Mouse (Mus musculus): ENCODE results near the gene Kcns3. TPM values are rescaled to one million over a fixed set of nuclear protein-coding genes. Genes with fewer than 3 reads are reported as not detected.

Kcns3 gene
- polyA plus RNA-seq, 1 experiment = not detected

- Histone ChIP-seq H3K27me3 (ENCODE audit: control insufficient read depth, insufficient read depth, insufficient read length) (no peaks in the 10 kb centered on the region), H3K4me2 (ENCODE audit: low read depth) (no peak overlapping the region), H3K79me2 (ENCODE audit: control insufficient read depth, insufficient read depth) (no peaks in the 10 kb centered on the region), H3K4me3 (no peak overlapping the region), H3K36me3 (ENCODE audit: control insufficient read depth, insufficient read depth) (no peaks in the 10 kb centered on the region), H3ac (ENCODE audit: control insufficient read depth, insufficient read length) (no peak overlapping the region)
- TF ChIP-seq REST (IDR thresholded peaks at IDR 0.05; ENCODE audit: insufficient read depth, insufficient read length) (no peak), E2F4 (IDR thresholded peaks at IDR 0.05; ENCODE audit: insufficient read depth) (no peak), TCF12 (IDR thresholded peaks at IDR 0.05; ENCODE audit: insufficient read depth, poor library complexity, severe bottlenecking) (no peak), SRF (IDR thresholded peaks at IDR 0.05; ENCODE audit: control insufficient read depth, insufficient read length, low read depth) (no peak), MAX (IDR thresholded peaks at IDR 0.05; ENCODE audit: low read depth) (no peak)
Measured at GRCm38 (mm10) chr12:11149121-11149420, 1.8 kb downstream of the Kcns3 start.

DNA sequence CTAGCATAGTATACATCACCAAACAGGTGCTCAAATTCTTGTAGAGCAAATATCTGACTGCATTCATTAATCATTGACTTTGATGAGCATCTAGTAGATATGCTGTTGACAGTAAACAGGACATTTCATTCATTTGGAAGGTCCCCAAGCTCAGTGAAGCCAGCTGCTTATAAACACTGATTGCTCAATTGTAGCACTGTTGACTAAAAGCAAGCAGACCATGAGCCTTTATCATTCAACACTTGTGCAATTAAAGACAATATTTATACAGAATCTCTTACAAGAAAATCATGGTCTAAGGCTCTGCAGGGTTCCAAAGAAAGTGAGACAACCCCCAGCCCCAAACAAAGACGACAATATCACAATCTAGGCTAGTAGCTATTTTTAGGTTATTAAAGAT lies 6.0 kb downstream of the Kcns3 start:
- no peaks in the 10 kb centered on the region for H3K79me2 ChIP-seq (ENCODE audit: control insufficient read depth, insufficient read depth)
- H3K4me3 ChIP-seq = no peak overlapping the region
- H3ac ChIP-seq (ENCODE audit: control insufficient read depth, insufficient read length) = no peak overlapping the region
- H3K27me3 ChIP-seq (ENCODE audit: control insufficient read depth, insufficient read depth, insufficient read length) = no peaks in the 10 kb centered on the region
- no peak overlapping the region for H3K4me2 ChIP-seq (ENCODE audit: low read depth)
- H3K36me3 ChIP-seq (ENCODE audit: control insufficient read depth, insufficient read depth) = no peaks in the 10 kb centered on the region
- no peak for TF ChIP-seq TCF3 (IDR thresholded peaks at IDR 0.05; ENCODE audit: insufficient read length, low read depth)
- TF ChIP-seq TCF12 (IDR thresholded peaks at IDR 0.05; ENCODE audit: insufficient read depth, poor library complexity, severe bottlenecking) = no peak
- TF ChIP-seq SRF (IDR thresholded peaks at IDR 0.05; ENCODE audit: control insufficient read depth, insufficient read length, low read depth) = no peak
- TF ChIP-seq USF1 (IDR thresholded peaks at IDR 0.05; ENCODE audit: low read depth) = no peak
- no peak for TF ChIP-seq POLR2A (IDR thresholded peaks at IDR 0.05; ENCODE audit: insufficient read length, low read depth)
- no peak for TF ChIP-seq REST (IDR thresholded peaks at IDR 0.05; ENCODE audit: insufficient read depth, insufficient read length)
- TF ChIP-seq MAX (IDR thresholded peaks at IDR 0.05; ENCODE audit: low read depth) = no peak
- TF ChIP-seq MYOG (IDR thresholded peaks at IDR 0.05; ENCODE audit: control insufficient read depth in 1 of 3, insufficient read depth in 1 of 3, insufficient read length in 2 of 3, low read depth in 2 of 3) = no peak
- no peak for TF ChIP-seq POLR2AphosphoS2 (IDR thresholded peaks at IDR 0.05; ENCODE audit: insufficient read length, low read depth)
- no peak for TF ChIP-seq CEBPB (IDR thresholded peaks at IDR 0.05; ENCODE audit: insufficient read depth, poor library complexity, severe bottlenecking)
- no peak for TF ChIP-seq MYOD1 (IDR thresholded peaks at IDR 0.05; ENCODE audit: control insufficient read depth in 1 of 3, insufficient read length in 2 of 3, low read depth in 2 of 3)
- no peak for TF ChIP-seq E2F4 (IDR thresholded peaks at IDR 0.05; ENCODE audit: insufficient read depth)

GRCm38 (mm10) chr12:11132418-11132817 lies 18.4 kb downstream of the Kcns3 start:
- H3K27me3 ChIP-seq (ENCODE audit: control insufficient read depth, insufficient read depth, insufficient read length) = no peaks in the 10 kb centered on the region
- TF ChIP-seq SRF (IDR thresholded peaks at IDR 0.05; ENCODE audit: control insufficient read depth, insufficient read length, low read depth) (no peak), E2F4 (IDR thresholded peaks at IDR 0.05; ENCODE audit: insufficient read depth) (no peak), TCF12 (IDR thresholded peaks at IDR 0.05; ENCODE audit: insufficient read depth, poor library complexity, severe bottlenecking) (no peak)
- H3K79me2 ChIP-seq (ENCODE audit: control insufficient read depth, insufficient read depth) = no peaks in the 10 kb centered on the region
- no peak overlapping the region for H3ac ChIP-seq (ENCODE audit: control insufficient read depth, insufficient read length)
- H3K4me3 ChIP-seq = no peak overlapping the region
- H3K36me3 ChIP-seq (ENCODE audit: control insufficient read depth, insufficient read depth) = no peaks in the 10 kb centered on the region
- no peak overlapping the region for H3K4me2 ChIP-seq (ENCODE audit: low read depth)

DNA sequence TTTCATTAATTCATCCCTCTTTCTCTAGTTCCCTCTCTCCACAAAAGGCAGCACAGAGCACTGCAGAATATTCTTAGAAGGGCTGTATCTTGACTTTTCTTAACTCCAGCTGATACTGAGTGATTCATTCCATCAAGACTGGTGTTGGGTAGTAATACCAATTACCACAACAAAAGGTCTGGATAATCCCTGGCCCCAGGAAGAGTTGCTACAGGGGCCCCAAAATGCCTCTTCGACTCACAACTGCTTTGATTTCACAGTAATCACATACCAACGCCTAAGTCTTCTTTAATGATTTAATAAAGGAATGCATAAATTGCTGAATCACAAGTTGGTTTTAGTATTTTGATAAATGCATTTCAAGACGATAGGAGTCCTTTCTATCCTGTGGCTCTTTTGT lies 21.7 kb downstream of the Kcns3 start:
- H3K4me2 ChIP-seq (ENCODE audit: low read depth) = no peak overlapping the region
- H3K27me3 ChIP-seq (ENCODE audit: control insufficient read depth, insufficient read depth, insufficient read length) = no peaks in the 10 kb centered on the region
- no peak for TF ChIP-seq USF1 (IDR thresholded peaks at IDR 0.05; ENCODE audit: low read depth)
- TF ChIP-seq POLR2AphosphoS2 (IDR thresholded peaks at IDR 0.05; ENCODE audit: insufficient read length, low read depth) = no peak
- TF ChIP-seq TCF3 (IDR thresholded peaks at IDR 0.05; ENCODE audit: insufficient read length, low read depth) = no peak
- TF ChIP-seq MYOD1 (IDR thresholded peaks at IDR 0.05; ENCODE audit: control insufficient read depth in 1 of 3, insufficient read length in 2 of 3, low read depth in 2 of 3) = no peak
- TF ChIP-seq MAX (IDR thresholded peaks at IDR 0.05; ENCODE audit: low read depth) = no peak
- no peak for TF ChIP-seq REST (IDR thresholded peaks at IDR 0.05; ENCODE audit: insufficient read depth, insufficient read length)
- TF ChIP-seq TCF12 (IDR thresholded peaks at IDR 0.05; ENCODE audit: insufficient read depth, poor library complexity, severe bottlenecking) = no peak
- no peak for TF ChIP-seq CEBPB (IDR thresholded peaks at IDR 0.05; ENCODE audit: insufficient read depth, poor library complexity, severe bottlenecking)
- TF ChIP-seq POLR2A (IDR thresholded peaks at IDR 0.05; ENCODE audit: insufficient read length, low read depth) = no peak
- H3K36me3 ChIP-seq (ENCODE audit: control insufficient read depth, insufficient read depth) = no peaks in the 10 kb centered on the region
- H3ac ChIP-seq (ENCODE audit: control insufficient read depth, insufficient read length) = no peak overlapping the region
- H3K4me3 ChIP-seq = no peak overlapping the region
- H3K79me2 ChIP-seq (ENCODE audit: control insufficient read depth, insufficient read depth) = no peaks in the 10 kb centered on the region

- Histone ChIP-seq H3K36me3 (ENCODE audit: control insufficient read depth, insufficient read depth) (no peaks in the 10 kb centered on the region), H3K79me2 (ENCODE audit: control insufficient read depth, insufficient read depth) (no peaks in the 10 kb centered on the region), H3K4me2 (ENCODE audit: low read depth) (no peak overlapping the region), H3ac (ENCODE audit: control insufficient read depth, insufficient read length) (no peak overlapping the region), H3K4me3 (no peak overlapping the region), H3K27me3 (ENCODE audit: control insufficient read depth, insufficient read depth, insufficient read length) (no peaks in the 10 kb centered on the region)
- no peak for TF ChIP-seq POLR2AphosphoS2 (IDR thresholded peaks at IDR 0.05; ENCODE audit: insufficient read length, low read depth)
- no peak for TF ChIP-seq USF1 (IDR thresholded peaks at IDR 0.05; ENCODE audit: low read depth)
- TF ChIP-seq TCF3 (IDR thresholded peaks at IDR 0.05; ENCODE audit: insufficient read length, low read depth) = no peak
- TF ChIP-seq MYOD1 (IDR thresholded peaks at IDR 0.05; ENCODE audit: control insufficient read depth in 1 of 3, insufficient read length in 2 of 3, low read depth in 2 of 3) = no peak
- no peak for TF ChIP-seq E2F4 (IDR thresholded peaks at IDR 0.05; ENCODE audit: insufficient read depth)
- no peak for TF ChIP-seq SRF (IDR thresholded peaks at IDR 0.05; ENCODE audit: control insufficient read depth, insufficient read length, low read depth)
- no peak for TF ChIP-seq POLR2A (IDR thresholded peaks at IDR 0.05; ENCODE audit: insufficient read length, low read depth)
- no peak for TF ChIP-seq TCF12 (IDR thresholded peaks at IDR 0.05; ENCODE audit: insufficient read depth, poor library complexity, severe bottlenecking)
- TF ChIP-seq CEBPB (IDR thresholded peaks at IDR 0.05; ENCODE audit: insufficient read depth, poor library complexity, severe bottlenecking) = no peak
- TF ChIP-seq REST (IDR thresholded peaks at IDR 0.05; ENCODE audit: insufficient read depth, insufficient read length) = no peak
- TF ChIP-seq MYOG (IDR thresholded peaks at IDR 0.05; ENCODE audit: control insufficient read depth in 1 of 3, insufficient read depth in 1 of 3, insufficient read length in 2 of 3, low read depth in 2 of 3) = no peak
Measured at GRCm38 (mm10) chr12:11126186-11126759, 24.6 kb downstream of the Kcns3 start.

All from myocyte (in vitro differentiated cells).